Mouse (Mus musculus): Measurements from ENCODE around the gene Lypd4.

Lypd4 gene

DNA sequence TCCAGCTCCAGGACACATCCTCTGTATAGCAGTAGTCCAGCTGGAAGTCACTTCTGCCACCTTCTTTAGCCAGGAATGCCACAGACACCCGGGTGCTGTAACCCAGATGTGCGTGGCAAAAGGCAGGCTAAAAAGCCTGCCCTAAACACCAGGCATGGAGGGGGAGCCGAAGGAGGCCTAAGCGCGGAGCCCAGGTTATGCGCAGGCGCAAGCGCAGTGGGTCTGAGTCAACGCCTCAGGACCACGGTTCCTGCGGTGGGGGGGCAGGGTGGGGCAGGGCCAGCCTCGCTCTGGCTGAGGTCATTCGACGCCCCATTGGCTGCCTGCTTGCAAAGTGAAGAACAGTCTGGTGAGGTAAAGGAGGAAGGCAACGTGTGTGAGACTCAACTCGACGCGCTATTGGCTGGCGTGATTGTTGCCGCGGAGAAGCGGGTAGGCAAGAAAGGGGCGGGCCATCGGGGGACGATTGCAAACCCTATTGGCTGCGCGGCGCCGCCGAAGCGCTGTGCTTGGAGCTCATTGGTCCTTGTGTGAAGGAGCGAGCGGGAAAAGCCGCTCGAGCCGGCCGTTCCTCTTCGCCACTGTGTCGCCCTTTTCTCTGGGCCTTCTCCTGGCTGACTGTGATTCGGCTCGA lies at the start of gene Lypd4, which contains the start of gene Dmrtc2:
TSS of gene Lypd4 (minus strand) at position 410 of the 634 bp plus-strand sequence.
TSS of gene Dmrtc2 (plus strand) at position 526 of the 634 bp plus-strand sequence.
- POLR2A ChIA-PET = interaction anchor here (0.6 to 17.0 kb wide), 37 partner anchors 10 to 398 kb away, joined by 3 to 425 read pairs (median 5); partner anchors contain the start of genes Rps19 (in 4 of the 4), Rabac1 (in 2 of the 4), Arhgef1 (in 1 of the 4) and Cic (in 1 of the 4)
- CTCF ChIA-PET = interaction anchor here (0.6 to 1.6 kb wide), 12 partner anchors 10 to 269 kb away, joined by 3 to 10 read pairs (median 4); partner anchors contain the start of genes Rabac1 (in 1 of the 4) and Rps19 (in 1 of the 4)

- CTCF ChIA-PET = interaction anchor here in 2 of 4 experiments (0.5 to 1.4 kb wide), 6 partner anchors 12 to 729 kb away, joined by 3 to 5 read pairs (median 3); no protein-coding TSS in a partner anchor
- POLR2A ChIA-PET = interaction anchor here in 2 of 4 experiments (1.1 to 2.6 kb wide), 5 partner anchors 14 to 54 kb away, joined by 3 to 9 read pairs (median 5); partner anchors contain the start of gene Rabac1 (in 1 of the 2)
Measured at GRCm38 (mm10) chr7:24918763-24919323, 49.1 kb upstream of the Lypd4 start.

DNA sequence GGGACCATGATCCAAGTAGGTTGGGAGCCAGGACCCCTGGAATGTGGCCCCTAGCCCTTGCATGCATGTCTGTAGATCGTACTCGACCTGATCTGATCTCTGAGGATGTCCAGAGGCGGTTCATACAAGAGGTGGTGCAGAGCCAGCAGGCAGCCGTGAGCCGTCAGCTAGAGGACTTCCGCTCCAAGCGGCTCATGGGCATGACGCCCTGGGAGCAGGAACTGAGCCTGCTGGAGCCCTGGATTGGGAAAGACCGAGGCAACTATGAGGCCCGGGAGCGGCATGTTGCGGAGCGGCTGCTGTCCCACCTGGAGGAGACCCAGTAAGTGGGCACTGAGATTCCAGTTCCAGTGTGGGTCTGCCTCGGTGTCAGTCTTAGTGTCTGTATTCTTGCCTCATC lies 42.7 kb upstream of the Lypd4 start:
- CTCF ChIA-PET = interaction anchor here in 1 of 4 experiments (0.6 kb wide), 1 partner anchor 35 kb away, joined by 3 read pairs; no protein-coding TSS in a partner anchor
- POLR2A ChIA-PET = interaction anchor here in 1 of 4 experiments (1.5 to 3.5 kb wide), 3 partner anchors 22 to 28 kb away, joined by 6 to 20 read pairs (median 8); partner anchors contain the start of gene Rps19

DNA sequence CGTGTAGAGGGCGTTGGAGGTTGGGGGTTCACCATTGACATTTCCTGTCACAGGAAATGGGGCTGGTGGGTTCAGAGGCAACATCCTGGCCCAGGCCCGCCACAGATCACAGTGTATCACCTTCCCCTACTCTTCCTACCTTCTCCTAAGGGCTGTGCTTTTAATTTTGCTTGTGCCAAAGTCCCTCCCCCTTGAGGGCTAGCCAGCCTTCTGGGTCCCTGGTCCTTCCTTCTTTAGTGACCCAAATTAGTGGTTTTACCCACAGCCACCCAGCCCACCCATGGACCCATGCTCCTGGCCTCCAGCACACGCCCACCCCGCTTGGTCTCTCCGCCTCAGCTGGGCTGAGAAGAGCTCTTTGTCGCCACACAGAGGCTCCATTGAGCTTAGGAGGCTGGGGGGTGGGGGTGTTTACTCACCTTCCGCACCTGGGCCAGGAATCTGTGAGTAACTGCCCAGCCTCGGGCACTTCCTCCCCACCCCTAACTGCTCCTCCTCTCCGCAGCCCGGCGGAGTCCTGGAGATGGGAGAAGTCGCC lies 37.5 kb upstream of the Lypd4 start:
- ChIA-PET CTCF (interaction anchor here (0.6 to 6.6 kb wide), 19 partner anchors 11 to 306 kb away, joined by 3 to 92 read pairs (median 5); partner anchors contain the start of genes Rabac1 (in 2 of the 4) and Rps19 (in 1 of the 4)), POLR2A (interaction anchor here (0.5 to 14.8 kb wide), 25 partner anchors 8 to 314 kb away, joined by 3 to 436 read pairs (median 5); partner anchors contain the start of genes Rabac1 (in 2 of the 4), Rps19 (in 2 of the 4) and Zfp526 (in 1 of the 4))

DNA sequence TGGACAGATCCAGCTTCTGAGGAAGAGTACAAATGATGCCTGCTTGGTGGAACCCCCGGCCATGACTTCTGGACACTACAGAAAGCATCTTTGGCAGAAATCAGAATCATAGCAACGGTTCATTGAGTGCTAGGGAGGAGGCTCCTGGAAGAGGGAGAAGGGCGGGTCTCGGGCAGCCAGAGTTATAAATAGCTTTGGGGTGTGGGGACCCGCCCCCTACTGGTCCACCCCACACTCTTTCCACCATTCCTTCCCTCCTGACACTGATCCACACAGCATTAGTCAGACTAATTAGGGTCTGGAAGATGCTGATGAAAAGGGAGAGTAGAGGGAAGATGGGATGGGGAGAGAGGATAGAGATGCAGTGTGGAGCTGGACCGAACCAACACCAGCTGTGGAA lies 36.8 kb upstream of the Lypd4 start:
- ChIA-PET POLR2A (interaction anchor here (0.6 to 14.8 kb wide), 24 partner anchors 8 to 315 kb away, joined by 3 to 436 read pairs (median 4); partner anchors contain the start of genes Rps19 (in 3 of the 4), Rabac1 (in 2 of the 4) and Zfp526 (in 1 of the 4)), CTCF (interaction anchor here (0.6 to 6.6 kb wide), 20 partner anchors 12 to 933 kb away, joined by 3 to 92 read pairs (median 6); partner anchors contain the start of genes Rabac1 (in 2 of the 4), Rps19 (in 1 of the 4) and Vmn1r181 (in 1 of the 4))

- ChIA-PET POLR2A (interaction anchor here (0.7 to 14.8 kb wide), 20 partner anchors 9 to 497 kb away, joined by 3 to 436 read pairs (median 8); partner anchors contain the start of genes Rabac1 (in 2 of the 4), Rps19 (in 2 of the 4), Dmrtc2 (in 1 of the 4) and Lypd4 (in 1 of the 4)), CTCF (interaction anchor here in 3 of 4 experiments (0.5 to 6.6 kb wide), 22 partner anchors 12 to 504 kb away, joined by 3 to 92 read pairs (median 5); partner anchors contain the start of genes Gm4881 (in 1 of the 3) and Rabac1 (in 1 of the 3))
Measured at GRCm38 (mm10) chr7:24904936-24905335, 35.2 kb upstream of the Lypd4 start.

- ChIA-PET POLR2A (interaction anchor here (0.6 to 14.8 kb wide), 44 partner anchors 8 to 529 kb away, joined by 3 to 436 read pairs (median 4); partner anchors contain the start of genes Rabac1 (in 3 of the 4), Rps19 (in 3 of the 4), Cic (in 1 of the 4) and Dmrtc2 (in 1 of the 4)), CTCF (interaction anchor here (0.5 to 6.6 kb wide), 26 partner anchors 11 to 505 kb away, joined by 3 to 92 read pairs (median 4); partner anchors contain the start of genes Rabac1 (in 1 of the 4) and Rps19 (in 1 of the 4))
Measured at GRCm38 (mm10) chr7:24904070-24904483, 34.3 kb upstream of the Lypd4 start.

DNA sequence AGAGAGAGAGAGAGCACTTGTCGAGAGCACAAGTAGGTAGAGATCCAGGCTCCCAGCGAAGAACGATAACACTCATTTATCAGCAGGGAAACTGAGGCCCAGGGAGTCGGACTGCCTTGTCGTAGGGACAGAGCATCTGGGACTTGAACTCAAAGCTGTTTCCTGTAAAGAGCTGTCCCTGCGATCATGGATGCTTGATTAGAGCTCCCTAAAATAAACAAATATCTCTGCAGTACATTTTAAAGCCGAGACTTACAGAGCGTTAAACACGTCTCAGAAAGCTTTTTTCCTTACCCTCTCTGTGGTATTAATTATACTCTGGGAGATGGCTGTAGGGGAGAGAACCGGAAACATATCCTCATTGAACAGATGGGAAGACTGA lies 33.7 kb upstream of the Lypd4 start:
- ChIA-PET CTCF (interaction anchor here (0.6 to 6.6 kb wide), 10 partner anchors 11 to 414 kb away, joined by 4 to 92 read pairs (median 12); partner anchors contain the start of genes Megf8 (in 1 of the 4) and Rps19 (in 1 of the 4)), POLR2A (interaction anchor here (0.6 to 14.8 kb wide), 29 partner anchors 12 to 413 kb away, joined by 3 to 436 read pairs (median 6); partner anchors contain the start of genes Rps19 (in 3 of the 4), Dmrtc2 (in 2 of the 4), Lypd4 (in 2 of the 4) and Rabac1 (in 2 of the 4))

DNA sequence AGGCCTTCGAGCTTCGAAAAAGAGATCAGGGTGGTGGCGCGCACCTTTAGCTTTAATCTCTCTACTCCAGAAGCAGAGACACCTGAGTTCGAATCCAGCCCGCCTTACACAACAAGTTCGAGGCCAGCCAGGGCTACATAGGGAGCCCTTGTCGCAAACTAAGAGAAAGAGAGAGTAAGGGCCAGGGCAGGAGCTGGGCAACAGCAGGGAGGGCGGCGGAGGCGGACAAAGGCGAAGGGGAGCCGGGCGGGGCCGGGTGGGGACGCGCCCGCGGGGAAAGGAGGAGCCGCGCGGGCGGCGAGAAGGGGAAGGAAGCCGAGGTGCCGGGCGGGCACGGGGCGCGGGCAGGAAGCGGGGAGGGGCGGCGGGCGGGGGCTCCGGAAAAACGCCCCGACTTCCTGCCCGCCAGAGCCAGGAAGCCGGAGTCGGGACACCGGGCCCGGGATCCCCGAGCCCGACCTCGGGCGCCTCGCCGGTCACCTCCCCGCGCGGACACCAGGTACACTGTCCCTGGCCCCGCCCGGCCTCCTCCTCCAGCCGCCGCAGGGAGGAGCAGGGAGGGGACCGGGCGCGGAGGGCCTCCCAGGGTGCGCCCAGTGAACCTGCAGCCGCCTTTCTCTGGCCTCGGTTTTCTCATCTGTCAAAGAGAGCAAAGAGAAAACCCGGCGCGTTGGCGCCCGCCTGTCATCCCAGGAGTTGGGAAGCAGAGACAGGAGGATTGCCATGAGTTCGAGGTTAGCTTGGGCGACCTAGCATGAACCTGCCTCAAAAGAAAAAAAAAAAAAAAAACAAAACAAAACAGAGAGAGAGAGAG lies 33.1 kb upstream of the Lypd4 start, which contains the start of gene Arhgef1:
TSS of gene Arhgef1 (plus strand) at position 283 of the 814 bp plus-strand sequence.
- CTCF ChIA-PET = interaction anchor here in 3 of 4 experiments (0.6 to 6.6 kb wide), 9 partner anchors 10 to 414 kb away, joined by 4 to 92 read pairs (median 11); partner anchors contain the start of genes Megf8 (in 1 of the 3) and Rps19 (in 1 of the 3)
- POLR2A ChIA-PET = interaction anchor here (0.5 to 14.8 kb wide), 32 partner anchors 12 to 881 kb away, joined by 3 to 436 read pairs (median 4); partner anchors contain the start of genes Rps19 (in 3 of the 4), Dmrtc2 (in 1 of the 4), Lypd4 (in 1 of the 4) and Megf8 (in 1 of the 4)

- ChIA-PET POLR2A (interaction anchor here (0.5 to 14.8 kb wide), 18 partner anchors 11 to 882 kb away, joined by 3 to 436 read pairs (median 4); partner anchors contain the start of genes Rps19 (in 3 of the 4), Dmrtc2 (in 1 of the 4), Lypd4 (in 1 of the 4) and Rabac1 (in 1 of the 4)), CTCF (interaction anchor here in 2 of 4 experiments (0.6 to 6.6 kb wide), 3 partner anchors 9 to 66 kb away, joined by 4 to 92 read pairs (median 4); no protein-coding TSS in a partner anchor)
Measured at GRCm38 (mm10) chr7:24902264-24902629, 32.5 kb upstream of the Lypd4 start.

GRCm38 (mm10) chr7:24901842-24902241 lies 32.1 kb upstream of the Lypd4 start:
- POLR2A ChIA-PET = interaction anchor here (0.7 to 14.8 kb wide), 11 partner anchors 11 to 249 kb away, joined by 3 to 436 read pairs (median 4); partner anchors contain the start of genes Rps19 (in 3 of the 4) and Rabac1 (in 1 of the 4)
- CTCF ChIA-PET = interaction anchor here in 1 of 4 experiments (2.2 to 6.6 kb wide), 2 partner anchors 9 to 49 kb away, joined by 5 to 92 read pairs; no protein-coding TSS in a partner anchor

DNA sequence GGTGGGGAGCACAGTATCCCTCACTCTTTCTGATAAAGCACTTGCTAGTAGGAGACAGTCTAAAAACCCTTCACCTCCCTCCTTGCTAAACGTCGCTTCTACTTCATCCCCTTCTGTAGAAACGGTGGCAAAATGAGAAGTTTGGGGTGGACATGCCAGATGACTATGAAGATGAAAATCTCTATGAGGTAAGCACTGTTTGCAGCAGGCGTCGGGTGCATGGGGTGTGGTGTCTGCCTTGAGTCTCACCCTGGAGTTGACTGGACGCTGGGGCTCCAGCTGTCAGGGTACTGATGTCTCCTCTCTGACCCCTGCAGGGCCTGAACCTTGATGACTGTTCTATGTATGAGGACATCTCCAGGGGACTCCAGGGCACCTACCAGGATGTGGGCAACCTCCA lies 31.4 kb upstream of the Lypd4 start:
- POLR2A ChIA-PET = interaction anchor here in 3 of 4 experiments (8.4 to 14.8 kb wide), 3 partner anchors 10 to 13 kb away, joined by 98 to 436 read pairs (median 410); partner anchors contain the start of gene Rps19 (in 2 of the 3)
- CTCF ChIA-PET = interaction anchor here in 1 of 4 experiments (2.2 kb wide), 1 partner anchor 50 kb away, joined by 5 read pairs; no protein-coding TSS in a partner anchor

GRCm38 (mm10) chr7:24897959-24898358 lies 28.2 kb upstream of the Lypd4 start:
- ChIA-PET CTCF (no interaction called here), POLR2A (interaction anchor here in 2 of 4 experiments (0.7 to 14.8 kb wide), 4 partner anchors 8 to 51 kb away, joined by 3 to 436 read pairs (median 206); partner anchors contain the start of gene Rps19 (in 2 of the 2))

DNA sequence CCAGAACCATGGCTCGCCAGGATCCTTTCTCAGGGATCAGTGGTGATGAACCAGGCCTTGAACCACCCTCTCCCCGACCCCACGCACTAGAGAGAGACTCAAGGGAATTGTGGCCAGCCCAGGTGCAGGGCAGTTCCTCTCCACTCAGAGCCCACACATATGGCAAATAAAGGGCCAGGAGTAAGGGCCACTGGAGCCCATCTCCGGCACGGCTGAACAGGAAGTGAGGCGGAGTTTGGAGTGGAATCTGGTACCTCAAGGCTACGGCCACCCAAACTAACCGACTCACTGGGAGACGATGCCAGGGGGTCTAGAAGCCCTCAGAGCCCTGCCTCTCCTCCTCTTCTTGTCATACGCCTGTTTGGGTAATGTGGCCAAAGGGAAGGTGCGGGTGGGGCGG lies 27.5 kb upstream of the Lypd4 start, which contains the start of gene Cd79a:
TSS of gene Cd79a (plus strand) at position 158 of the 400 bp plus-strand sequence.
- ChIA-PET POLR2A (interaction anchor here in 2 of 4 experiments (0.7 to 18.4 kb wide), 9 partner anchors 4 to 108 kb away, joined by 3 to 436 read pairs (median 410); partner anchors contain the start of genes Arhgef1 (in 2 of the 2), Rps19 (in 2 of the 2), Cd79a (in 1 of the 2) and Dmrtc2 (in 1 of the 2)), CTCF (no interaction called here)

DNA sequence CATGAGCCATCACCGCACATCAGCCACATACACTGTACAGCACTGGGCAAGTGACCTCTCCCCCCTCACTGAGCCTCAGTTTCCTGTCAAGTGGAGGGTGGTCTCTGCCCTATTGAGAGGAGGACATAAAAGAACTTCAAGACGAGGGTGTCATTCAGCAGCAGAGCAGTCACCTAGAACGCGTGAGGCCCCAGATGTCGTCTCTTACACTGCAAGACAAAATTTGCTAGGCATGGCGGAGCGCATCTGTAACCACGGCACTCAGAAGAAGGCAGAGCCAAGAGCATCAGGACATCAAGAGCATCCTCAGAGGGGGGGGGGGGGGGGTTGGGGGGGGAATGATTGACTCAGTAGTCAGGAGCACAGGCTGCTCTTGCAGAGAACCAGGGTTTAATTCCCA lies 26.5 kb upstream of the Lypd4 start:
- ChIA-PET POLR2A (interaction anchor here (0.7 to 18.4 kb wide), 14 partner anchors 5 to 257 kb away, joined by 3 to 436 read pairs (median 6); partner anchors contain the start of genes Arhgef1 (in 2 of the 4), Rps19 (in 2 of the 4), Cd79a (in 1 of the 4) and Dmrtc2 (in 1 of the 4)), CTCF (interaction anchor here in 2 of 4 experiments (0.6 to 7.1 kb wide), 3 partner anchors 9 to 422 kb away, joined by 3 to 92 read pairs (median 3); partner anchors contain the start of gene Arhgef1 (in 1 of the 2))

Measured in embryonic stem cell, embryonic (primary cell).